Mouse (Mus musculus): ENCODE measurements around the gene Racgap1.
A peak's percentile ranks its signal among the peaks of the same experiment; 100 is the strongest.

Racgap1 gene

GRCm38 (mm10) chr15:99618595-99618994 is 32.9 kb downstream of the Racgap1 start:
- DNase-seq (ENCODE audit: low spot score) = no peak

GRCm38 (mm10) chr15:99615246-99615645 is 36.2 kb downstream of the Racgap1 start:
- no peak for DNase-seq (ENCODE audit: low spot score)

GRCm38 (mm10) chr15:99614753-99615152 is 36.7 kb downstream of the Racgap1 start:
- peak; percentile 24 for DNase-seq (ENCODE audit: low spot score)

GRCm38 (mm10) chr15:99614273-99614672 is 37.2 kb downstream of the Racgap1 start:
- DNase-seq (ENCODE audit: low spot score) = no peak

GRCm38 (mm10) chr15:99611563-99611962 is 39.9 kb downstream of the Racgap1 start:
- no peak for DNase-seq (ENCODE audit: low spot score)

- no peak for DNase-seq (ENCODE audit: low spot score)
Measured at GRCm38 (mm10) chr15:99608382-99609125, 42.9 kb downstream of the Racgap1 start.

GRCm38 (mm10) chr15:99607388-99608113 is 43.9 kb downstream of the Racgap1 start:
- no peak for DNase-seq (ENCODE audit: low spot score)

GRCm38 (mm10) chr15:99606515-99606914 is 44.9 kb downstream of the Racgap1 start:
- DNase-seq (ENCODE audit: low spot score) = no peak

GRCm38 (mm10) chr15:99605595-99605994 is 45.9 kb downstream of the Racgap1 start:
- no peak for DNase-seq (ENCODE audit: low spot score)

- DNase-seq (ENCODE audit: low spot score) = no peak
Measured at GRCm38 (mm10) chr15:99603216-99603615, 48.2 kb downstream of the Racgap1 start.

- DNase-seq (ENCODE audit: low spot score) = no peak
Measured at GRCm38 (mm10) chr15:99602206-99602820, 49.1 kb downstream of the Racgap1 start.

- no peak for DNase-seq (ENCODE audit: low spot score)
Measured at GRCm38 (mm10) chr15:99601823-99602120, 49.7 kb downstream of the Racgap1 start.

- no peak for DNase-seq (ENCODE audit: low spot score)
Measured at GRCm38 (mm10) chr15:99600986-99601822, 50.3 kb downstream of the Racgap1 start, which contains the start of gene Aqp6. Gene Aqp6, plus strand, starts transcription at chr15:99601400.

GRCm38 (mm10) chr15:99599245-99600070 is 52.0 kb downstream of the Racgap1 start:
- DNase-seq (ENCODE audit: low spot score) = no peak

GRCm38 (mm10) chr15:99597596-99597995 is 53.9 kb downstream of the Racgap1 start:
- no peak for DNase-seq (ENCODE audit: low spot score)

GRCm38 (mm10) chr15:99596841-99597240 is 54.6 kb downstream of the Racgap1 start:
- no peak for DNase-seq (ENCODE audit: low spot score)

GRCm38 (mm10) chr15:99596056-99596687 is 55.3 kb downstream of the Racgap1 start:
- DNase-seq (ENCODE audit: low spot score) = peak; percentile 78

- DNase-seq (ENCODE audit: low spot score) = no peak
Measured at GRCm38 (mm10) chr15:99594951-99595350, 56.5 kb downstream of the Racgap1 start.

- no peak for DNase-seq (ENCODE audit: low spot score)
Measured at GRCm38 (mm10) chr15:99592877-99593276, 58.6 kb downstream of the Racgap1 start.

GRCm38 (mm10) chr15:99592177-99592576 is 59.3 kb downstream of the Racgap1 start:
- peak; percentile 34 for DNase-seq (ENCODE audit: low spot score)
